Mouse (Mus musculus) c-Kit-positive CD71-positive TER-119-negative erythroid progenitor cells, embryonic 14.5 days (primary cell): Measurements from ENCODE around the gene Mdm2.
"Not testable (repeated sequence)": the region's sequence is repeated elsewhere in the genome, so short reads cannot be mapped to it uniquely, and the experiment has no call there.

ENCODE experiments used
- DNase-seq: peaks from one replicate; pipeline ENCODE4 v3.0.0-alpha.2; 2013; ENCODE audit warnings: low read depth

The Mdm2 gene

DNA sequence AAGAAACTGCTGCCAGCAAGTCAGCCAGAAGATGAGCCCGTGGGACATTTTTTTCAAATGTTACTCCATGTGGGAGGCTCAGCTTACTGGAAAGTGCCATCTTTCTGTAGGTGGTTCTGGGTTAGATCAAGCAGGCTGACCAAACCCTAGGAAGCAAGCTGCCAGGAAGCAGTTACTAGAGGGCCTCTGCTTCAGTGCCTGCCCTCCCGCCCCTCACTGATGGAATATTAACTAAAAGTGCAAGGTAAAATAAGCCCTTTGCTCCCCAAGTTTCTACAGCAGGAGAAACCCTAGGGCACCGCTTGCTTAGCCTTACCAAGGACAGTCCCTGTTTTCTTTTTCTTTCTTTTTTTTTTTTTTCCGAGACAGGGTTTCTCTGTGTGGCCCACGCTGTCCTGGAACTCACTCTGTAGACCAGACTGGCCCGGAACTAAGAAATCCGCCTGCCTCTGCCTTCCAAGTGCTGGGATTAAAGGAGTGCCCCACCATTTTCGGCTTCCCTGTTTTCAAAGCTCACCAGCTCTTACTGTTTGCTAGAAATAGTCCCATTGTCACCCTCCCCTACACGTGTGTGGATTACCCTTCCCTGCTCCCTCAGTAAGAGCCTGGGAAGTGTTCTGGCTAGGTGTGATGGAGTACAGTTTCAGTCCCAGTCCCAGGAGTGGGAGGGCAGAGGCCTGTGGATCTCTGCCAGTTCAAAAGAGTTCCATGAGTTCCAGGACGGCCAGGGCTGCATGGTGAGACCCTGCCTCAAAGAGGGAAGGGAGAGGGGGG, 37.9 kb upstream of the Mdm2 start:
- no peak for DNase-seq

DNA sequence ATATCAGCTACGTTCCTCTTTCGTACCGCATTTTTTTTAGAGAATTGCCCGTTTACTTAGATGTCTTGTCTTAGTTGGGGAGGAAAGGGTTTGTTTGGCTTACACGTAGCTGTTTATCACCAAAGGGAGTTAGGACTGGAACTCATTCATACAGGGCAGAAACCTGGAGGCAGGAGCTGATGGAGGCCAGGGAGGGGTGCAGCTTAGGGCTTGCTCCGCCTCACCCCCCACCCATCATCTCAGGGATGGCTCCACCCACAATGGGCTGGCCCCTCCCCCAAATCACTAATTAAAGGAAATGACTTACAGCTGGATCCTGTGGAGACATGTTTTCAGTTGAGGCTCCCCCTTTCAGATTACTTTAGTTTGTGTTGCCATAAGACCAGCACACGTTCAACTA, 37.2 kb upstream of the Mdm2 start:
- DNase-seq: no peak

DNA sequence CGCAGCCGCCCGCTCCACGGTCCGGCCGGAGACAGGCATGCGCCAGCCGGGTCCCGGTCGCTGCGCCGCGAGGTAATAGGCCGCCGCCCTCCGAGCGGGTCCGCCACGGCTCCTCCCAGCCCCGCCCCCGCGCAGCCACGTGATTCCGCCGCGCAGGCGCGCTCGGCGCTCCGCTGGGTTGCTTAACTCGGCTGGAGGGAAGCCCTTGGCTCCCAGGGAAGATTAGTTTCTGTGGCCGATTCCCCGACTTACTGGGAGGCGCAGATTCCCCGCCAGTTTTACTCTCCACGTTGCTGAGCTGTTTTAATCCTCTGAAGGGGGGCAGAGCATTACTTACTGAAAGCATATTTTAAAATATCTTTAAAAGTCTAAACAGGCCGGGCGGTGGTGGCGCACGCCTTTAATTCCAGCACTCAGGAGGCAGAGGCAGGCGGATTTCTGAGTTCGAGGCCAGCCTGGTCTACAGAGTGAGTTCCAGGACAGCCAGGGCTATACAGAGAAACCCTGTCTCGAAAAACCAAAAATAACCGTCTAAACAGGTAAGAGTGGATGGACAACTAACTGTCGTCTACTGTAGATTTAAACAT, 35.8 kb upstream of the Mdm2 start, which contains the start of gene Slc35e3:
Gene Slc35e3, minus strand, starts transcription at position 69 of the 587 bp plus-strand sequence.
- DNase-seq: peak; percentile 83

DNA sequence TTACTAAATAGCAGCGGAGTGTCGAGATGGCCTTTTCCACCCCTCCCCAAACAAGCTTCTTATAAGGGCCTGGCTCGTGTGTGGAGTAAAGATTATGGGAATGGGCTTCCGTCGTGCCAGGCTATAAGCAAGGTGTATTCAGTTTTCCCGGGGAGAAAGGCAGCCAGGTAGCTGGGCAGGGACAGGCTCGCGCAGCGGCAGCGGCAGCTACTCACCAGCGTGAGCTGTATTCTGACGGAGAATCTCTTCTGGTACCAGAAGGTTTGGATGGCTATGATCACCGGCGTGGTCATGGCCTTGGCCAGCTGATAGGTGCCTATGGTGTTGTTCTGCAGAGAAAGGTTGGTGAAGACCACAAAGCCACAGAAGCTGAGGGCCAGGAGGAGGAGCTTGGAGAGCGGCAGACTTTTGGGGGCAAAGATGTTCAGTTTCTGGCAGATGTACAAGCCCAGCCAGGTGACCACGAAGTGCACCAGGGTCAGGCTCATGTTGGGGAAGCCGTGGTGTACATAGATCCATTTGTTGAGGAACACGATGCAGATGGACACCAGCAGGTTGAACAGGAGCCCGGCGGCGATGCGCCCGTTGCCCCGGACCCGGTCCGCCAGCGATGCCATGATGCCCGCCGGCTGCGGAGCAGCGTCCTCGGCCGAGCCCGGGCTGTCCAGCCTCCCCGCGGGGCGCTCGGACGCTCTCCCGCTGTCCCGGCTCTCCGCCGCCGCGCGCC, 35.2 kb upstream of the Mdm2 start:
- not testable (repeated sequence) for DNase-seq

DNA sequence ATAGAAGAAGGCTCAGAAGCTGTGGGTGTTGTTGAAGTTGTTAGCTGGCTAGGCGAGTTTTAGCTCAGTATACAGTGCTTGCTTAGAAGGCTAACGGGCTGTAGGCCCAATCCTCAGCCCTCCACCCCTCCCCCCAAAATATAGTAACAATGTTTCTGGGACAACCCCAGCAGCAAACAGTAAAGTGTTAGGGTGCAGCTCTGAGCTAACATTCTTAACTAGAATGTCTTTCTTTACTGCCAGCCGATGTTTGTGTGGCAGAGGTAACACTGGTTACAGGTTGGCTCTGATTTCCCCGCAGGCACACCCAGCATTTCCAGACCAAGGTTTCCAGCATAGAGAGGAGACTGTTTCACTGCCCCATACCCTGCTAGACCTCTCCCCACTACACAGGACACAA, 33.4 kb upstream of the Mdm2 start:
- DNase-seq: no peak

DNA sequence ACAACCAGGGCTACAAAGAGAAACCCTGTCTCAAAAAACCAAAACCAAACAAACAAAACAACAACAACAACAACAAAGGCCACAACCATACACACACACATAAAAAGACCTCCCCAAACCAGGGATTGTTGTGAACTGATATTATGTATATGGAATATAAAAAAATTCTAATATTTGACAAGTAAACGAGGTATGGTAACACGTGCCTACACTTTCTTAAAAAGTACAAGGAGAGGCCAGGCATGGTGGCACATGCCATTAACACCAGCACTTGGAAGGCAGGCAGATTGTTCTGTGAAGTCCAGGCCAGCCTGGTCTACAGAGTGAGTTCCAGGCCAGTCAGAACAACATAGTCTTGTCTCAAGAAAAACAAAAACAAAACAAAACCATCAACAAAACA, 32.6 kb upstream of the Mdm2 start:
- DNase-seq: no peak

DNA sequence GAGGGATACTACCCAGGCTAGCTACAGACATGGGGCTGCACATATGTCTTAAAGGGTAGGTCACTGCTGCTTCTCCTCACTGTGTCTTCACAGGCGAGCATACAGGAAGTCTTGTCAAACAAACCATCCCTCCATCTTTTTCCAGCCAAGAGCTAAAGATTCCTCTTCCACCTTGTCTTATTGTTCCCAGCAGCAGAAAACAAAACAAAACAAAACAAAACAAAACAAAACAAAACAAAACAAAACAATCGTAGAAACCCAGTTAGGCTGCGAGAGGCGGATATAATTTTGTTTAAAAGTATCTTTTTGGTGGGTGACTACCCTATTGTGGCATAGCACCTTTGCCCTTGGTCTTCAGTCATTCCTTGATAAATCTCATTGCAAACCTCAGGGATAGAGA, 32.1 kb upstream of the Mdm2 start:
- no peak for DNase-seq

DNA sequence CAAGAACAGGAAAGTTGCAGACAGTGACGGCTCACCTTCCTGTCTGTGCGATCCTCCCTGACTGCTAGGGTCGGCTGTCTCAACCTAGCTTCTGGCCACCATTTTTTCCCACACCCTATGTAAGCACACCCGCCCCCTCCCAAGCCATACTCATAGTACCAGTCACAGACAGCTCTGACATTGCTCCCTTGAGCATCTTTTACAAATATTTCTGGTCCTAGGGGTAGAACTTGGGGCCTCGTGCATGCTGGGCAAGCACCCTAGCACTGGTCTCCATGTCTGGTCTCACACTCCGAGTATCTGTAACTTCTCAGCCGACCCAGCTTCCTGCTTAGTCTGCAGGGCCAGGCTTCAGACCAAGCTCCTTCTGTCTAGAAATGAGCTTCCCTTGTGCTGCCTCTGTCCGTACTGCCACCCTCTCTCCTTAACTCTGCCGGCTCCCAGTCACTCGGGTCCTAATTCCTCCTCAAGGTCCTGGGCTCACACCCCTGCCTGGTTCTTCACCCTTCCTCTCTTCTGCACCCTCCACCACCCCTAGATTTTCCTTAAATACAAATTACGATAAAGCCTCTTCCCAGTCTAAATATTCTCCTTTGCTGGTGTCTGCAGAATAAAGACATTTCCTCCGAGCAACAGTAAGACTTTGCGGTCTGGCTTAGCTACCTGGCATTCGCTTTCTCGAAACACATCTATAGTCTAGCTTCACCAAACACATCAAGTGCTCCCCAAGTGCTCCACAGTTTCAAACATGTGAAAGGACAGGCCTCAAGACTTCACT, 31.3 kb upstream of the Mdm2 start:
- no peak for DNase-seq

DNA sequence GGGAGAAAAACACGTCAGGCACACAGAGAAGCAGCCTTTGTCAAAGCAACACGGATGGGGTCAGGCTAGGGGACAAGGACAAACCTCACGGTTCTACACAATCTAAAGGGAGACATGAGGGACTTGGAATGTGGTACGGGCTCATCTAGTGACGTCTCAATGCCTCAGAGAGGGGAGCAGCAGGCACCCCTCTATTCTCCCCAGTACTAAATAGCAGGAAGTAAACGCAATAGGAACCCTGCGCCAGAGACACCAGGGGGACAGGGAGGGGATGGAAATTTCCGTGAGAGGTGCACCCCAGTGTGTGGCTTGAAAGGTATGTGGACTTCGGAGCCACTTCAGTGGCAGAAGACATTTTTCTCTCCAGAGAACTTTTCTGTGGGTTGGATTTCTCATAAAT, 30.4 kb upstream of the Mdm2 start:
- DNase-seq: no peak

DNA sequence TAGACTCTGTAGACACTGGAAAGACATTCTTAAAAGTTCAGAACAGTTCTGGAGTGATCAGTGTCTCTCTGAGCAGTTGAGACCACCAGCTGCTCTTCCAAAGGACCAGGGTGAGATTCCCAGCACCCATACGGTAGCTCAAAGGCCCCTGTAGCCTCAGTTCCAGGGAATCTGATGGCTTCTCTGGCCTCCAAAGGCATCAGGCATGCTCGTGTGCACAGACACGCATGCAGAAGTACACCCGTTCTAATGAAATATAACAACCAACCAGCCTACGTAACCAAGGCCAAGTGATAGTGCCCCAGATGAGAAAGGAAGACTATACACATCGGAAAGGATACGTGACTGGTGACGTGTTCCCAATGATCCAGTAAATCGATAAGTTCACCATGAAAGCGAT, 29.6 kb upstream of the Mdm2 start:
- no peak for DNase-seq

DNA sequence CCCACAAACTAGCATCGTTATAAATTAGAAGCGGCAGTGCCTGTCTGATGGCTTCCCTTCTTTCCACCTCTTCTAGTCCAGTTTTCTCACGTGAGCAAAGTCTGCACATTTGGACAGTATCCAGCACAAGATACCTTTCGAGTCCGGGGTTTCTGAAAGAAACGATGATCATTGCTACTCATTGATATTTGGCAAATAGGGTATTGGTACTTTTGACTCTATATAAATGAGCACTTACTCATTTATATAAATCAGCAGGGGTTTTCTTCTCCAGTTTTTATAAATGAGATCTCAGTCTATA, 29.0 kb upstream of the Mdm2 start:
- DNase-seq: no peak

DNA sequence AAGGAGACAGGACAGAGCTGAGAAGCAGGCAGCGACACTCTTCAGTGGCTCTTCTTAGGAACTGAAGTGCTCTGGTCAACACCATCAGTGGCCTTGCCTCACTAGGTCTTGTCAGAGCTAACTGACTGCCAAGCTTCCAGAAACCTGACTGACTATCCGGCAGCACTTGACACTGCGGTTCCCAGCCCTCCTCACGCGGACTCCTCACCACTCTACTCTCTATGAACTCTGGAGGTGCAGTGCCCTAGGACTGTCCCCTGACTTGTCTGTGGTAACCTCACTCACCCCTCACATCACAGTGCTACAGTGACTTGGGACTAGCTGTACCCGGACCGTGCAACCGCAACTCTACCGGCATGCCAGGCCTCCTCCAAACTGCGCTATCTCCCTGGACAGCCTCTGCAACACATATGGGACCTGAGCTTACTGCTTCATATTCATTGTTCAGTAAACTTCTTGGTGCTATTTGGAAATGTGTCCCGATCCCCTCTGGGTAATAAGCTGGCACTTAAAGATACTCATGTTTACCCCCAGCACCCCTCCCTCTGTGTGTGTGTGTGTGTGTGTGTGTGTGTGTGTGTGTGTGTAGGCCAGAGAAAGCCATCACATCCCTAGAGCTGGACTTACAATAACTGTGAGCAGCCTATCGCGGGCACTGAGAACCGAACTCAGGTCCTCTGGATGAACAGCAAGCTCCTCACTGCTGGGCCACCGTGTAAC, 28.5 kb upstream of the Mdm2 start:
- DNase-seq: no peak

DNA sequence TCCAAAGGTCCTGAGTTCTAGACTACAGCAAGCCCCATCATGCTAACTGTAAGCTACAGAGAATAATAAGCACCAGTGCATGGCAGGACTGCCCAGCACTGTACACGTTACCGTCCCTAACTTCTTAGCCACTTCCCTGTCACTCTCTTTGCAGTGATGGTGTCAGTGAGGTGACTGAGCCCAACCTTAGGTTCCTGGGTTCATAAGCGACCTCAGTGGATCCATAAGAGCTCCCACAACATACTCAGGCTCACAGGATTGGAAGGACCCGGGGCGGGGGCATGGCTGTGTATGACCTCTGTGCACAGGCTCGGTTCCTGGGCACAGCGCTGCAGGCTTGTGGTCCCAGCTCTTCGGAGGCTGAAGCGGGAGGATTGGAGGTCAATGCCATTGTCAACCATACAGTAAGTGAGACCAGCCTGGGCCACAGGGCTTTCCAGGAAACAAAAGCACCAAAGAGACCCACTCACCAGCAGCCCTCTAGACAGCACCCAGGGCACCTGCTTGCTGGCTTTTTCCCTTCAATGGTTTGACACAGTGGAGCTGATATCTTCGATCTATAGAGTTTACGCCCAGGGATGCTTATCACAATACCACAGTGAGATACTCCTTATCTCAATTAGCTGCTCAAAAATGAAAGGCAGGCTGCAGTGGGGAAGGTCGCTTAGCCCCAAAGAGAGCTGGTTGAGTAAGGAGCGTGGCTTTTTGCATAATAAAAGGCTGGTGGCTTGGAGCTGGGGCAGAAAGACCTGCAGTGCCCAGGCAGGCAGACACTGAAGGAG, 27.8 kb upstream of the Mdm2 start:
- DNase-seq: no peak

DNA sequence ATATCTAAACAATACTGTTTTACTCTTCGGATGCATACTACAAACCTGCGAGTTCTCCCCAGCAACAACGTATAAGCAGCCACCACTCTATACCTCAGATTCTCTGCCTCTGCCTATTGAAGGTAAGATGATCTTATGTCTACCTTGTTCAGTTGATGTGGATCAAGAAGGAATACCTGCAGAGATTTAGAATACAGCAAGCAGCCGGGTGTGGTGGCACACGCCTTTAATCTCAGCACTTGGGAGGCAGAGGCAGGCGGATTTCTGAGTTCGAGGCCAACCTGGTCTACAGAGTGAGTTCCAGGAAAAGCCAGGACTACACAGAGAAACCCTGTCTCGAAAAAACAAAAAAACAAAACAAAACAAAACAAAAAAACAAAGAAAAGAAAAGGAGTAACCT, 26.9 kb upstream of the Mdm2 start:
- DNase-seq: not testable (repeated sequence)

DNA sequence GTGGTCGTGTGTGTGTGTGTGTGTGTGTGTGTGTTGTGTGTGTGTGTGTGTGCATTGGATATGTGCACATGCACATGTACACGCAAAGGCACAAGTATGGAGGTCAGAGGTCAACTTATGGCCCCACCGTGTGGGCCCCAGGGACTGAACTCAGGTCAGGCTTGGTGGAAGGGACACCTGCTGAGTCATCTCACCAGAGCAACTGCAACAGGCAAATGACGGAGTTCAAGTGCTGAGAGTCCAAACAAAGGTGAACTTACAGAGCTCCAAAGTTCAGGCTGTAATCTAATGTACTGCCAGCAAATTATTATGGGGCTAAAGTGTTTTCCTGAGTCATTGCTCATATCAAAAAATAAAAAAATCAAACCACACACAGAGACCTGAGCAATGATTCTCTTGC, 26.5 kb upstream of the Mdm2 start:
- no peak for DNase-seq

DNA sequence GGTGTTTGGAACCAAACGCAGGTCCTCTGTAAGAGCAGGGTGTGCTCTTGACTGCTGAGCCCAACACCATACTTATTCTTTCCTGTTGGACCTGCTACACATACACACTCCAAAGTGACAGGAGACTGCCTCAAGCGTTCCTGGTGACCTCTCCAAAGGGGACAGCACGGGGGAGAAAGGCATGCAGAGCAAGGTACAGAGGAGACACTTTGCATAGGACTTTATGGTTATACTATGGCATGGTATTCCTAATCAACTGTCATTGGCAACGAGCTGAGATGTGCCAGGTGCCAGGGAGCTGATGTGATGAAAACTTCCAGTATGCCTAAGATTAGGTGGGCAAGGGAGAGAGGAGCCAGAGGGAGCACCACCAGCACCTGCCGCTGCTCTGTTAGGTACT, 26.0 kb upstream of the Mdm2 start:
- no peak for DNase-seq

DNA sequence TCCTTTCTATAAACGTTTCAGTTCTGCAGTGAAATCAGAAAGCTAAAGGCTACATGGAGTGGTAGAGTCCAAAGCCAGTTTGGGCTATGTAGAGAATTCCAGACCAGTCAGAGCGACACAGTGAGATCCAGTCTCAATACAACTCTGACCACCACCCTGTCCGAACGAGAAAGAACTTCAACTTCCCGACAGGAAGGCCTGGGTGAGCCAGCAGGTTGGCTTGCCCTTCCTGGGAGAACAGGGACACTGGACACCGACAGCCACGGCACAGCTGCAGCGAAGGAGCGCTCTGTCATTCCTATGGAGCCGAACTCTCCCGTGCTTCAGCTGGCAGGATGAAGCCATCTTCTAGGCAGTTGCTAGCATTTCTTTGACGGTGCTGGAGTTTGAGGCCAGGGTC, 24.8 kb upstream of the Mdm2 start:
- DNase-seq: not testable (repeated sequence)

DNA sequence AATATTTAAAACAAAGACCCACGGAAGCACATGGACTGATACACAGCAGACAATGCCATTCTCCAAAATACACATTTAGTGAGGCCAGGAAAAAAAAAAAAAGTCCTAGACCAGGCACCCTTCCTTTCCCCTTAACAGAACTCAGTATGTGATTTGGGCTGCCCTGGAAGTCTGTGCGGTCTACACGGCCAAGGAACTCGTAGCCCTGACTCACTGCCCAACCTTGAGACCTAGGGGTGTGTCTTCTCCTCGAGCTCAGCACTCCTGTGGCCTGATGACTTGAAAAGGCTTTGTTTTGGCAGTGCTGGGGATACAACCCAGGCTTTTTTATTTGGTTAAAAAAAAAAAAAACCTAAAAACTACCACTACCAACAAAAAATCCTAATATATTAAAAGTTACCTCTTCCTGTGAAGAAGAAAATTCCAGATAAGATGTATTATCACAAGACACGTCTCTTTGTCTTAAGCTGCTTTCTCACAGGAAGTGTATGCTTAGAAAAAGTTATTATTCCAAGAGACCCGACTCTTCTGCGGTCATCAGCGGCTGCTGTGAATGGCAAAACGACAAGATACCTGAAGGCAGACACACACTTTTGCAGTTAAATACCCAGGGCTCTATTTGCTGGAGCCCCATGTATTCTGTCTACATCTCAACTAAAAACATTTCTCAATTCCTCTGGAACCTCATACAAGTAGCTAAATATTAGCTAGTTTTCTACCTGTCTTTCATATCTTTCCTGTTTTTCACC, 23.7 kb upstream of the Mdm2 start:
- DNase-seq: not testable (repeated sequence)

DNA sequence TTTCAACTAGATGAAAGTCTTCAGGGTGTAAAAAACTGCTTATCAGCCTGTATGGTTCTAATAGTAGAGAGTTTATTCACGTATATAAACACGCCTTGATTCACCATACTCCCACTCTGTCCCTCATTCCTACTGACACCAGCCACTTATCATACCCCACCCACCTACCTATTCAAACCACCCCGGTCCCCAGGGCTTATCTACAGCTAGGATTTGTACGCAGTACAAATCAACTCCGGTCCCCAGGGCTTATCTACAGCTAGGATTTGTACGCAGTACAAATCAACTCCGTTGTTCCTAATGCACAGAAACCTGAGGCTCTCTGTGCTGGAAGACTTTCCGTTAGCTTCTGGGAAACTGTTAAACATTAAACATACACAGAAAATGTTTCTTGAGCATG, 23.1 kb upstream of the Mdm2 start:
- DNase-seq: not testable (repeated sequence)

DNA sequence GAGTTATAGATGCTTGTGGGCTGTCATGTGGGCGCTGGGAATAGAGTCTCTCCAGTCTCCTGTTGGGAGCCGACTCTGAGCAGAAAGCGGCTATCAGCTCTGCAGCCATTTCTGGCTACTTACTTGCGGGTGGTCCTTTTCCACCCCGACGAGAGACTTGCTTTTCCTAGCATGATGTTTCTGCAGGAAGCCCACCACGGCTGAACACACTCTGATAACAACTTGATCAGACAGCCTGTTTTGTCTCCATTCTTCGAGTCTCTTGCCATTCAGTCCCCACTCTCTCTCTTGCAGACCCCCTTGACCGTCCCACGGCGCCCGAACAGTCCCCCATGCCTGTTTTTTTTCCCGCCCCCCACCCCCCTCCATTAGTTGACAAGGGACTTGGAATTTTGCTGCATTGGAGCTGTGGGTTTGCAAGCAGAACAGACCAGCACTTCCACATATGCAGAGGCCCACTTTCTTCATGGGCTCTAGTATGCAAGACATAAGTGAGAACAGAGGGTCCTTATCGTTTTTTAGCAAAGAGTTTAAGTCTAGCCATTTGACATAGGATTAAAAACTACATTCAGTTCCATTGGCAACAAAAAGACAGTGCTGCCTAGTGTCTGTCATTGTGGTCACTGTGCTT, 22.5 kb upstream of the Mdm2 start:
- DNase-seq: no peak
